Mouse (Mus musculus): ENCODE results near the gene Ranbp9. TPM values are rescaled to one million over a fixed set of nuclear protein-coding genes. Genes with fewer than 3 reads are reported as not detected.
"Not testable (repeated sequence)": the region's sequence is repeated elsewhere in the genome, so short reads cannot be mapped to it uniquely, and the experiment has no call there.

Ranbp9 gene
- polyA plus RNA-seq, 1 experiment from 2014 or later, result 11.5 TPM

GRCm38 (mm10) chr13:43471861-43472260 is 9.2 kb downstream of the Ranbp9 start:
- H3K27ac ChIP-seq; H3K4me3 ChIP-seq; H3K9ac ChIP-seq; H3K27me3 ChIP-seq (replicated peaks); H3K9me3 ChIP-seq; H3K4me2 ChIP-seq; H3K4me1 ChIP-seq; H3K36me3 ChIP-seq (replicated peaks); ATAC-seq (replicated peaks): not testable (repeated sequence)
- WGBS, result 97% methylated on average over 1 of the region's 1 CpGs

GRCm38 (mm10) chr13:43469607-43470006 is 11.5 kb downstream of the Ranbp9 start:
- Histone ChIP-seq H3K27me3 (replicated peaks) (no peaks in the 10 kb centered on the region), H3K9me3 (no peaks in the 10 kb centered on the region), H3K36me3 (replicated peaks) (no peaks in the 10 kb centered on the region), H3K9ac (no peak overlapping the region), H3K4me2 (no peak overlapping the region), H3K4me1 (peaks cover 6% of the 10 kb centered on the region; the same call in 1 of the 2 replicates), H3K27ac (no peak overlapping the region), H3K4me3 (no peak overlapping the region)
- no peak for ATAC-seq (replicated peaks)
- WGBS, result 100% methylated on average over 1 of the region's 1 CpGs

GRCm38 (mm10) chr13:43464605-43465004 is 16.5 kb downstream of the Ranbp9 start:
- 98% methylated on average over 2 of the region's 2 CpGs for whole genome bisulfite sequencing
- no peaks in the 10 kb centered on the region for H3K4me1 ChIP-seq
- no peak for ATAC-seq (replicated peaks)

GRCm38 (mm10) chr13:43457161-43457560 is 23.9 kb downstream of the Ranbp9 start:
- 95% methylated on average over 1 of the region's 1 CpGs for WGBS
- Histone ChIP-seq H3K4me3 (no peak overlapping the region), H3K4me1 (peaks cover 8% of the 10 kb centered on the region), H3K27ac (no peak overlapping the region), H3K4me2 (no peak overlapping the region), H3K9me3 (no peaks in the 10 kb centered on the region), H3K36me3 (replicated peaks) (no peaks in the 10 kb centered on the region), H3K9ac (no peak overlapping the region), H3K27me3 (replicated peaks) (no peaks in the 10 kb centered on the region)
- no peak for ATAC-seq (replicated peaks)

More at GRCm38 (mm10) chr13:43464605-43465004, 16.5 kb downstream of the Ranbp9 start:
- no peaks in the 10 kb centered on the region for H3K27me3 ChIP-seq (replicated peaks)
- no peak overlapping the region for H3K9ac ChIP-seq
- no peak overlapping the region for H3K4me2 ChIP-seq
- H3K9me3 ChIP-seq, result no peaks in the 10 kb centered on the region
- no peak overlapping the region for H3K27ac ChIP-seq
- no peak overlapping the region for H3K4me3 ChIP-seq
- H3K36me3 ChIP-seq (replicated peaks), result no peaks in the 10 kb centered on the region

GRCm38 (mm10) chr13:43454431-43454830 is 26.7 kb downstream of the Ranbp9 start:
- Histone ChIP-seq H3K27ac (no peak overlapping the region), H3K36me3 (replicated peaks) (no peaks in the 10 kb centered on the region), H3K4me2 (no peak overlapping the region), H3K9ac (no peak overlapping the region), H3K9me3 (no peaks in the 10 kb centered on the region), H3K4me1 (peaks cover 8% of the 10 kb centered on the region), H3K27me3 (replicated peaks) (no peaks in the 10 kb centered on the region), H3K4me3 (no peak overlapping the region)
- 91% methylated on average over 7 of the region's 7 CpGs for WGBS
- ATAC-seq (replicated peaks), result no peak

GRCm38 (mm10) chr13:43452843-43453605 is 28.1 kb downstream of the Ranbp9 start:
- ATAC-seq (replicated peaks), result no peak
- H3K9me3 ChIP-seq, result no peaks in the 10 kb centered on the region
- no peak overlapping the region for H3K4me3 ChIP-seq
- no peaks in the 10 kb centered on the region for H3K36me3 ChIP-seq (replicated peaks)
- no peak overlapping the region for H3K9ac ChIP-seq
- WGBS, result 24% methylated on average over 7 of the region's 7 CpGs
- no peak overlapping the region for H3K4me2 ChIP-seq
- H3K27ac ChIP-seq, result peak overlapping the region; percentile 8; the same call in 1 of the 2 replicates
- H3K4me1 ChIP-seq, result peaks cover 8% of the 10 kb centered on the region
- no peaks in the 10 kb centered on the region for H3K27me3 ChIP-seq (replicated peaks)

- H3K27ac ChIP-seq, result no peak overlapping the region
- H3K4me1 ChIP-seq, result peaks cover 11% of the 10 kb centered on the region
- H3K4me3 ChIP-seq, result no peak overlapping the region
- no peak for ATAC-seq (replicated peaks)
- H3K9me3 ChIP-seq, result no peaks in the 10 kb centered on the region
- WGBS, result 92% methylated on average over 2 of the region's 2 CpGs
- H3K4me2 ChIP-seq, result no peak overlapping the region
- no peaks in the 10 kb centered on the region for H3K36me3 ChIP-seq (replicated peaks)
- H3K27me3 ChIP-seq (replicated peaks), result no peaks in the 10 kb centered on the region
- no peak overlapping the region for H3K9ac ChIP-seq
Observed at GRCm38 (mm10) chr13:43452177-43452576, 28.9 kb downstream of the Ranbp9 start.

- no peaks in the 10 kb centered on the region for H3K36me3 ChIP-seq (replicated peaks)
- peaks cover 11% of the 10 kb centered on the region for H3K4me1 ChIP-seq
- no peaks in the 10 kb centered on the region for H3K9me3 ChIP-seq
- H3K4me2 ChIP-seq, result no peak overlapping the region
- 84% methylated on average over 3 of the region's 3 CpGs for WGBS
- no peak for ATAC-seq (replicated peaks)
- no peaks in the 10 kb centered on the region for H3K27me3 ChIP-seq (replicated peaks)
- no peak overlapping the region for H3K27ac ChIP-seq
- H3K9ac ChIP-seq, result no peak overlapping the region
- H3K4me3 ChIP-seq, result no peak overlapping the region
Observed at GRCm38 (mm10) chr13:43450686-43451085, 30.4 kb downstream of the Ranbp9 start.

- Histone ChIP-seq H3K4me2 (no peak overlapping the region), H3K9me3 (no peaks in the 10 kb centered on the region), H3K27ac (no peak overlapping the region), H3K27me3 (replicated peaks) (no peaks in the 10 kb centered on the region), H3K36me3 (replicated peaks) (no peaks in the 10 kb centered on the region), H3K4me1 (peaks cover 4% of the 10 kb centered on the region; the same call in 1 of the 2 replicates), H3K4me3 (no peak overlapping the region), H3K9ac (no peak overlapping the region)
- 70% methylated on average over 3 of the region's 3 CpGs for WGBS
- no peak for ATAC-seq (replicated peaks)
Observed at GRCm38 (mm10) chr13:43447721-43448120, 33.4 kb downstream of the Ranbp9 start.

- 92% methylated on average over 4 of the region's 4 CpGs for WGBS
- ATAC-seq (replicated peaks), result no peak
- Histone ChIP-seq H3K4me1 (peaks cover 6% of the 10 kb centered on the region; the same call in 1 of the 2 replicates), H3K4me3 (no peak overlapping the region), H3K4me2 (no peak overlapping the region), H3K27ac (no peak overlapping the region), H3K9me3 (no peaks in the 10 kb centered on the region), H3K36me3 (replicated peaks) (no peaks in the 10 kb centered on the region), H3K27me3 (replicated peaks) (no peaks in the 10 kb centered on the region), H3K9ac (no peak overlapping the region)
Observed at GRCm38 (mm10) chr13:43445754-43446153, 35.3 kb downstream of the Ranbp9 start.

GRCm38 (mm10) chr13:43444717-43445116 is 36.4 kb downstream of the Ranbp9 start:
- Histone ChIP-seq H3K9ac (no peak overlapping the region), H3K36me3 (replicated peaks) (no peaks in the 10 kb centered on the region), H3K4me1 (peaks cover 6% of the 10 kb centered on the region; the same call in 1 of the 2 replicates), H3K9me3 (no peaks in the 10 kb centered on the region), H3K4me3 (no peak overlapping the region), H3K4me2 (no peak overlapping the region), H3K27ac (no peak overlapping the region), H3K27me3 (replicated peaks) (no peaks in the 10 kb centered on the region)
- WGBS, result 92% methylated on average over 3 of the region's 3 CpGs
- no peak for ATAC-seq (replicated peaks)

GRCm38 (mm10) chr13:43443706-43444105 is 37.4 kb downstream of the Ranbp9 start:
- Histone ChIP-seq H3K4me3 (no peak overlapping the region), H3K36me3 (replicated peaks) (no peaks in the 10 kb centered on the region), H3K9ac (no peak overlapping the region), H3K27ac (no peak overlapping the region), H3K4me2 (no peak overlapping the region), H3K9me3 (no peaks in the 10 kb centered on the region), H3K4me1 (peaks cover 6% of the 10 kb centered on the region; the same call in 1 of the 2 replicates), H3K27me3 (replicated peaks) (no peaks in the 10 kb centered on the region)
- no peak for ATAC-seq (replicated peaks)
- WGBS, result 99% methylated on average over 4 of the region's 4 CpGs

- Histone ChIP-seq H3K27ac (no peak overlapping the region), H3K4me1 (peaks cover 6% of the 10 kb centered on the region; the same call in 1 of the 2 replicates), H3K36me3 (replicated peaks) (no peaks in the 10 kb centered on the region), H3K27me3 (replicated peaks) (no peaks in the 10 kb centered on the region), H3K9me3 (no peaks in the 10 kb centered on the region), H3K4me3 (no peak overlapping the region), H3K4me2 (no peak overlapping the region), H3K9ac (no peak overlapping the region)
- no peak for ATAC-seq (replicated peaks)
- WGBS, result 87% methylated on average over 1 of the region's 1 CpGs
Observed at GRCm38 (mm10) chr13:43442551-43442950, 38.5 kb downstream of the Ranbp9 start.
